Mouse (Mus musculus): ENCODE results near the gene Mvb12a. TPM values are rescaled to one million over a fixed set of nuclear protein-coding genes. Genes with fewer than 3 reads are reported as not detected.

The Mvb12a gene
- polyA plus RNA-seq (2012; rRNA removed) = 62.6 and 71.2 TPM in 2 replicates

DNA sequence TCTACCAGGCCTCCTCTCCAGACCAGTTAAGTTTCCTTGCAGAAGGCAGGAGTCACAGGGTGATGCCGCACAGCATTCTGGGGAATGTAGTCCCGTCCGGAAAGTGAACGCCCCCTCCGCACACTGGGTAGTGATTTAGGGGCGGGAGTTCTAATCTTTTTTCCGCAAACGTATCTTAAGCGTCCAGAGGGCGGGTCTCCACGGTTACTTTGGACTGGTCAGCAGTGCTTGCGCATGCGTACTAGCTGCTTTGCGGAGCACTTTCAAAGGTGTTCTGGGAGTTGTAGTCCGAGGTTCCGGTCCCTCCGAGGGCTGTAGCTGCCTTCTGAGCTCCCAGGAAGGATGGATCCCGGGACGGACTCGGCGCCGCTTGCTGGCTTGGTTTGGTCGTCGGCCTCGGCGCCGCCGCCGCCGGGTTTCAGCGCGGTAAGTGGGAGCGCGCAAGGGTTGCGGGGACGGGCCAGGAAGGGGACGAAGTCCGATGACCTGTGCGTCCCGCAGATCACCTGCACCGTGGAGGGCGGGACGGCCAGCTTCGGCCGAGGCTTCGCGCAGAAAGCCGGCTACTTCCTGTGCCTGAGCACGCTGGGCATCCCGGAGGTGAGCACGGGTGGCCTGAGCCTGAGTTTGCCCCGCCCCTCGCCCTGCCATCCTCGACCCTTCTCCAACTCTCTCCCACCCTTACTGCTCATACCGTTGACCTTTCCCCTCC lies at the start of gene Mvb12a:
Mvb12a (plus strand) TSS at position 291 of the 712 bp plus-strand sequence.

GRCm38 (mm10) chr8:71511644-71512043 lies 31.1 kb upstream of the Mvb12a start, which contains the start of gene Plvap:
Gene Plvap, minus strand, starts transcription at chr8:71511752.

GRCm38 (mm10) chr8:71525226-71526050 lies 17.3 kb upstream of the Mvb12a start, which contains the start of gene Ccdc194:
Gene Ccdc194, minus strand, starts transcription at chr8:71525711.

GRCm38 (mm10) chr8:71537028-71537867 lies 5.5 kb upstream of the Mvb12a start, which contains the start of gene Bst2:
Gene Bst2, minus strand, starts transcription at chr8:71537456.

GRCm38 (mm10) chr8:71558071-71558957 lies 15.6 kb downstream of the Mvb12a start, which contains the start of gene Tmem221:
Gene Tmem221, minus strand, starts transcription at chr8:71558871.

DNA sequence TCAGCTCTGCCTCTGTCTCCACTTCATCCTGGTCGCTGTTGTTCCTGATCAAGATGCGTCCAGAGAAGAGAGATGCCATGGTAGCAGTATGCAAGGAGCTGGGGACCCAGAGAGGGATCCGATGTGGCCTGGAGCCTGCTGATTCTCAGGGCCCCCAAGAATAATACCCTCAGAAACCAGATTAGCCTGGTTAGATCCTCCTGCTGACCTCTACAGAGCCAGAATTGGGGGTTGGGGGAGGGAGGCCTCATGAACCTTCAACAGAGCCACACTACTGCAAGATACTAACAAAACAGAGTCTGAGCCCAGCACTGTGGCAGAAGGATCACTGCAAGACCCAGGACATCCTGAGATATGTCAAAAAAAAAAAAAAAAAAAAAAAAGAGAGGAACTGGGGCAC lies 23.8 kb downstream of the Mvb12a start, which contains the start of gene Nxnl1:
Nxnl1 (minus strand) TSS at position 101 of the 400 bp plus-strand sequence.

GRCm38 (mm10) chr8:71568387-71568937 lies 25.7 kb downstream of the Mvb12a start, which contains the start of gene Slc27a1:
Gene Slc27a1, plus strand, starts transcription at chr8:71568882.

DNA sequence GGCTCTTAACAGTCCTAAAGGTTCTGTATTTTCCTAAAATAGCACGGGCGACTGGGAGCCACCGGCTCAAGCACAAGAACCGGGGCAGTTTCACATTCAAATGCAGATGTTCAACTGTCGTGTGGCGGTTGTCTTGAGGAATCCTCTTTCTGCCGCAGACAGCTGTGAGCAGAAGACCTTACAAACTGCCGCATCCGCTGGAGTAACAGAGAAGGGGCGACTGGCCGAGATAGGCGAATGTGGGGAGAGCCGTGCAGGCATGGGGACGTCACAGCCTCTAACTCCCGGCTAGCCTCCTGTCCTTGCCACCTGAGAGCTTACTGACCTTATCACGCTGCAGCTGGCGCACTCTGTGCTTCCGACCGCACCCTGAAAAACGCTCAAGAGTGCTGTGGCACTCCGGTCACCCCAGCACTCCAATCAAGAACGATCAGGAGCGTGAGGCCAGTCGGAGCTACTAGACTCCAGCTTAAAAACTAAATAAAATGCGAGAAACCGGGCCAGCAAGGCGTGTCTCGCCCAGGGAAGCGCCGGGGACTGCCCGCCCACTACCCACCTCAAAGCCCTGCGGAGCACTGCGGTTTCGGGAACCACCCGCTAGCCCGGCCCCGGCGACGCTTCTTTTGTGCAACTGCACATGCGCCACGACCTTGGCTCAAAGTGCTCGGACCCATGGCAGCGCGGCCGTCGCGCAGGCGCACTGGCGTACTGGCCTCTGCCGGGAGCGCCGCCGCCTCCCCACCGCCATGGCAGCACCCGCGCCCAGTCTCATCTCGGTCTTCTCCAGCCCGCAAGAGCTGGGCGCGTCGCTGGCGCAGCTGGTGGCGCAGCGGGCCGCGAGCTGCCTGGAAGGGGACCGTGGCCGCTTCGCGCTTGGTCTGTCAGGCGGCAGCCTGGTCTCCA lies 49.0 kb downstream of the Mvb12a start, which contains the start of gene Pgls:
Pgls (plus strand) TSS at position 706 of the 903 bp plus-strand sequence.

GRCm38 (mm10) chr8:71597451-71597850 lies 54.7 kb downstream of the Mvb12a start, which contains the start of gene Fam129c:
Gene Fam129c, plus strand, starts transcription at chr8:71597648.

Other genes with a start within 250 kb of the Mvb12a start
- gene Use1, start 176.1 kb upstream of the Mvb12a start, polyA plus RNA-seq (2012; rRNA removed) = 132 and 143 TPM in 2 replicates
- gene Ocel1, start 171.6 kb upstream of the Mvb12a start, polyA plus RNA-seq (2012; rRNA removed) = 1.9 and 2.5 TPM in 2 replicates
- gene Nr2f6, start 161.0 kb upstream of the Mvb12a start, polyA plus RNA-seq (2012; rRNA removed) = 71.4 and 73.9 TPM in 2 replicates
- 7.8 and 7.9 TPM in 2 replicates for gene Ushbp1, start 147.1 kb upstream of the Mvb12a start, polyA plus RNA-seq (2012; rRNA removed)
- 128 and 175 TPM in 2 replicates for gene Babam1, start 146.1 kb upstream of the Mvb12a start, polyA plus RNA-seq (2012; rRNA removed)
- gene Ankle1, start 136.9 kb upstream of the Mvb12a start, polyA plus RNA-seq (2012; rRNA removed) = 46.1 and 53.5 TPM in 2 replicates
- 63.1 and 67.7 TPM in 2 replicates for gene Abhd8, start 79.3 kb upstream of the Mvb12a start, polyA plus RNA-seq (2012; rRNA removed)
- 82.2 and 83.9 TPM in 2 replicates for gene Mrpl34, start 78.0 kb upstream of the Mvb12a start, polyA plus RNA-seq (2012; rRNA removed)
- gene Dda1, start 73.7 kb upstream of the Mvb12a start, polyA plus RNA-seq (2012; rRNA removed) = 70.7 and 98.5 TPM in 2 replicates
- gene Ano8, start 57.0 kb upstream of the Mvb12a start, polyA plus RNA-seq (2012; rRNA removed) = 64.5 and 107 TPM in 2 replicates
- 30.7 and 37.4 TPM in 2 replicates for gene Gtpbp3, start 54.8 kb upstream of the Mvb12a start, polyA plus RNA-seq (2012; rRNA removed)
- gene Plvap, start 31.2 kb upstream of the Mvb12a start, polyA plus RNA-seq (2012; rRNA removed) = 29.5 and 39.7 TPM in 2 replicates
- 0.48 and 0.52 TPM in 2 replicates for gene Ccdc194, start 17.2 kb upstream of the Mvb12a start, polyA plus RNA-seq (2012; rRNA removed)
- gene Bst2, start 5.5 kb upstream of the Mvb12a start, polyA plus RNA-seq (2012; rRNA removed) = 15.8 and 19.0 TPM in 2 replicates
- 0.22 and 0.23 TPM in 2 replicates for gene Tmem221, start 15.9 kb downstream of the Mvb12a start, polyA plus RNA-seq (2012; rRNA removed)
- not detected in 2 replicates for gene Nxnl1, start 23.7 kb downstream of the Mvb12a start, polyA plus RNA-seq (2012; rRNA removed)
- 50.4 and 64.7 TPM in 2 replicates for gene Slc27a1, start 26.0 kb downstream of the Mvb12a start, polyA plus RNA-seq (2012; rRNA removed)
- 126 and 164 TPM in 2 replicates for gene Pgls, start 49.3 kb downstream of the Mvb12a start, polyA plus RNA-seq (2012; rRNA removed)
- gene Fam129c, start 54.7 kb downstream of the Mvb12a start, polyA plus RNA-seq (2012; rRNA removed) = 6.1 and 12.4 TPM in 2 replicates
- gene Colgalt1, start 68.1 kb downstream of the Mvb12a start, polyA plus RNA-seq (2012; rRNA removed) = 65.9 and 99.7 TPM in 2 replicates
- 15.4 and 19.3 TPM in 2 replicates for gene Unc13a, start 128.8 kb downstream of the Mvb12a start, polyA plus RNA-seq (2012; rRNA removed)
- gene Jak3, start 133.4 kb downstream of the Mvb12a start, polyA plus RNA-seq (2012; rRNA removed) = 3.5 TPM in 2 replicates
- 0.57 and 1.1 TPM in 2 replicates for gene Insl3, start 146.3 kb downstream of the Mvb12a start, polyA plus RNA-seq (2012; rRNA removed)
- 0.40 and 0.66 TPM in 2 replicates for gene B3gnt3, start 158.9 kb downstream of the Mvb12a start, polyA plus RNA-seq (2012; rRNA removed)
- gene Fcho1, start 182.8 kb downstream of the Mvb12a start, polyA plus RNA-seq (2012; rRNA removed) = 30.0 and 40.4 TPM in 2 replicates

All from central nervous system, embryonic 11.5 days (tissue).